Mouse (Mus musculus): Measurements from ENCODE around the gene Fam184a.
"Not testable (repeated sequence)": the region's sequence is repeated elsewhere in the genome, so short reads cannot be mapped to it uniquely, and the experiment has no call there.

The Fam184a gene

DNA sequence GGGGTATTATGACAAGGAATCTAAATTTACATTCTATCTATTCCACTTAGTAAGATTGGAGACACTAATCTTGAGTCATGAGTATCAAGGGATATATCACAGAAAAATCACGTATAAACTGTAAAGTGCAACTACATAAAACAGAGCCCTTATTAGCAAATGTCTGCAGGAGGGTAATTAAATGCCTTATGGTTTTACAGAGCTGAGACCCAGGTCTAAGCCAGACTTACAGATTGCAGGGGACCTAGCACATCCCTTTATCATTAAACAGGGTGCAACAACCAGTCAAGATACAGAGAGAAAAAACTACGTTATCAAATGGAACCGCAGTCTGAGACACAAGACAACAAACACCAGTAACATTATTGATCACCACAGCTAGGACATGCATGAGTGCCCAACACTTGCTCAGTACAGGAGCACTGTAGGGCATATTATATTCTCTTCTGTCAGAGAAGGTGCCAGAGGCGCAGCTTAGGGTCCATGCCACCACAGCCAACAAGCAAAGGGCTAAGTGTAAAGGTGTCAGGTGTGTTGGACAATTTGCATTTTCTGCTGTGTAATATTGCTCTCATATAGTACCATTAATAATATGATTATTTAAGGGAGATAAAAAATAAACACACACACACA lies 61.9 kb downstream of the Fam184a start:
- no peak for DNase-seq

- DNase-seq: no peak
These were observed 62.4 kb downstream of the Fam184a start for GRCm38 (mm10) chr10:53688533-53688932.

DNA sequence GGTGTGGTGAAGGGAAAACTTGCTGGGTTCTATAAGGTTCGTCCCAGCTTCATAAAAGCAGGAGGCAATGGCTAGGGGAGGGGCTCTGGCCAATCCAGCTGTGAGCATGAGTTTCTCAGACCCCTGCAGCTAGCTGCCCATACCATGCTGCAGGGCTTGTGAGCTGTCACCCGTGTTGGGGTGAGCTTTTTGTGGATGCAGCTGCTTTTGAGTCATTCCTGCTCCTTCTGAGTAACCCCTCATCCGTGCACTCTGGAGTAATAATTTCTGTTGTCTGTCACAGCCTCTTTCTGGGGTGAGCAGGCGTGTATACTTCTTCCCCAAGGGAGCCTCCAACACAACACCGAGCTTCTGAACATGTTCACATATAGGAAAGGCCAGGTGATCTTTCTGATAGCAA lies 63.0 kb downstream of the Fam184a start:
- no peak for DNase-seq

DNA sequence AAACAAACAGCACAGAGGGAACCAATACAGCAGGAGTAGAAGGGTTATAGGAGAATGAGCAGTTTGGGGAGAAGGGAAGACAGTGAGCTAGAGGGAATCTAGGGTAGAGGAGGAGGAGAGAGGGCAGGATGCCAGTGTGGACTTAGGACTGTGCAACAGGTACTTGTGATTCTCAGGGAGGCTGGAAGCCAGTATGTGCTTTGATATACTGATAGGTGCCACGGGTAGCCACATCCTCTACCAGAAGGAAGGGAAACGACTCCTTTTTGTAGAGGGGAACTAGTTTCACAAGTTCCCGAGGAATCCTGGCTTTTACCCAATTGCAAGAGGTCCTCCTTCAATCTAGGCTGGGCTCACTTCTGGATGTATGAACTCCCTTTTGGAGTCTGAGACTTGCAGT lies 65.1 kb downstream of the Fam184a start:
- no peak for DNase-seq

GRCm38 (mm10) chr10:53683226-53683625 lies 67.7 kb downstream of the Fam184a start:
- peak; percentile 12 to 37 for DNase-seq

- no peak for DNase-seq
These were observed 71.0 kb downstream of the Fam184a start for GRCm38 (mm10) chr10:53679690-53680557.

GRCm38 (mm10) chr10:53661788-53662187 lies 89.1 kb downstream of the Fam184a start:
- DNase-seq: no peak

DNA sequence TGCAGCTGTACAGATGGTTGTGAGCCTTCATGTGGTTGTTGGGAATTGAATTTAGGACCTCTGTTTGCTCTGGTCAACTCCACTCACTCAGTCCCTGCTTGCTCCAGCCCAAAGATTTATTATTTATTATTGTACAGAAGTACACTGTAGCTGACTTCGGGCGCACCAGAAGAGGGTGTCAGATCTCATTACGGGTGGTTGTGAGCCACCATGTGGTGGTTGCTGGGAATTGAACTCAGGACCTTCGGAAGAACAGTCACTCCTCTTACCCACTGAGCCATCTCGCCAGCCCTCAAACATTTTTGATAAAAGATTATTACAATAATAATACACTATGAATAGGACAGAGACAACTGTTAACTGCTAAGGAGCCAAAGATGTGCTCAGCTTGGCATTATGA lies 96.7 kb downstream of the Fam184a start:
- DNase-seq: not testable (repeated sequence)

DNA sequence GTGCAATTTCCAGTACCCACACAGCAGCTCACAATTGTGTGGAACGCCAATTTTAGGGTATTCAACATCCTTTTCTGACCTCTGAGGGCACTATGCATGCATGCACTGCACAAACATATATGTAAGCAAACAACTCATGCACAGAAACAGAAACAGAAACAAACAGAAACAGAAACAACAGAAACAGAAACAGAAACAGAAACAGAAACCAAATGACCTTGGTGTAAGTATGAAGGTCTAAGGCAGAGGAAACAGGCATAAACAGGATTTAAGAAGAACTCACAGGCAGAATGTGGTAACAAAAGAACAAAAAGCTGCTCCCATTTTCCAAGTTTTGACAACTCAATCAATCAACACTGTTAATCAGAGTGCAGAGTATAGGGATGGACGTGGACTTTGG lies 100.2 kb downstream of the Fam184a start:
- no peak for DNase-seq

DNA sequence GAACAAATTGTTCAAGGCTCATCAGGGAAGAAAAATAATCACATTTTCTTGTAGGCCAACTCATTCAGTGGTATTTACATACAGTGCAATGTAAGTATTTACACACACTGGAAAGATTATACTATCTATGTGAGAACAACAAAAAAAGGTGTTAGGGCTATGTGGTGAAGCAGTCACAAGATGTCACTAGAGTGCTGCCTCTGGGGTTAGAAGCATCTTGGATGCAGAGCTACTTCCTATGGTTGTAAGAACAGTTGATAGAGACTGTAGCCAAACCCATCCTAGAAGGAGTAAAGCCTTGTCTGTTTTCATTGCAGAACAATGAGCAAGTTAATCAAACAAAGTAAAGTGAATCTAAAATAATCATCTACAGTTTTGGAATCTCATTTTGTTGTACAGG lies 109.4 kb downstream of the Fam184a start:
- peak in 1 of 2 experiments; percentile 27 for DNase-seq

- no peak for DNase-seq
These were observed 115.5 kb downstream of the Fam184a start for GRCm38 (mm10) chr10:53635246-53635971.

DNA sequence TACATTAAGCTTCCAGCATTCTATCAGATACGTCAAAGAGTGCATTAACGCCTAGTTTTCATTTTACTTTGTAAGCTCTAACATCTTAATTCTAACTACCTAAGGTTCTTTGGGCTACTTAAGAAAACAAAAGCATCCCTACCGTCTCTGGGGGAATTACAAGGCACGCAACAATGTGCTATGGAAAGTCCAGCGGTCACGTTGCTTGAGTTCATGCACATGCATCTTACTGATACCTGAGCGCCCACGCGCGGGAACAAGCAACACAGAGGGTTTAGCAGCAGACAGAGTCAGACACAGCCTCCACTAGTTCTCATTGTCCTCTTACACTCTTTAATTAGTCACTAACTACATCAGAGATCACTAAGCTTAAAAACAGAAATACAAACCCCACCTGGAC lies 116.8 kb downstream of the Fam184a start:
- DNase-seq: no peak

- DNase-seq: not testable (repeated sequence)
These were observed 120.6 kb downstream of the Fam184a start, which contains the start of gene Mcm9 for GRCm38 (mm10) chr10:53630339-53630738. Gene Mcm9 (minus strand): TSS chr10:53630439.

- DNase-seq: peak; percentile 97 to 98
These were observed 121.0 kb downstream of the Fam184a start for GRCm38 (mm10) chr10:53629918-53630250.

GRCm38 (mm10) chr10:53629247-53629917 lies 121.5 kb downstream of the Fam184a start:
- DNase-seq: peak; percentile 92 to 93

GRCm38 (mm10) chr10:53615850-53616616 lies 134.9 kb downstream of the Fam184a start:
- DNase-seq: no peak

DNA sequence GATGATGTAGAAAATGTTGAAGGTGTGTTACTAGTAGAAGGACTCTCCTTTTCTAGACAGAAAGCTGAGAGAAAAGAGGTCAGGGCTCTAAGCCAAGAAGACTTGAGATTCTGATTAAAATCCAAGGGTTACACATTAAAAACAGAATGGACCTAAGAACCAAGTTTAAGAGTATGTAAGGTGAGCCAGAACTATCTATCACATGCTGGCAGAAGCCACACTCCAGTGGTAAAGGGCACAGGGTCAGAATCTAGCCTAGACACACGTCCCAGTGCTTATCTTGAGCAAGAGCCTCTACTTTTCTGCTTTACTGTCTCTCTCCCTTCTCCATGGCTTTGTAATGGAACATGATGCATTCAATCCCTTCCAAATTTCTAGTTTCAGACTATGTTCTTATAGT lies 137.0 kb downstream of the Fam184a start:
- DNase-seq: no peak

GRCm38 (mm10) chr10:53612172-53612571 lies 138.8 kb downstream of the Fam184a start:
- no peak for DNase-seq

DNA sequence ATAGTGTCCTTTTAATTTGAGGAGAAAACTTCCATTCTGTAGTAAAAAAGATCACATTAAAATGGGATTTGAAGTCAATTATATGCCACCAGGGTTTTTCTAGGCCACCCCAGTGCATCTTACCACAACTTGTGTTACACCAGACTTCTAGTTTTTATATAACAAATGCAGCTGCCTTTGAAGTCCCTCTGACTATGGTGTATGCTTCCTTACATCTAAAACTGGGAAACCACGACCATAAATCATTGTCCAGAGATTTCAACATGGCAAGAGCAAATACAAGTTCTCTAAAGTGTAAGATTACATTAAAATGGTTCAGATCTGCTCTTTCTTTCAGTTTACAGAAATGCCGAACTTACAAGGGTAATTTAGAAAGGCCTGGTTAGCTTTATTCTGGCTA lies 142.6 kb downstream of the Fam184a start:
- DNase-seq: no peak

DNA sequence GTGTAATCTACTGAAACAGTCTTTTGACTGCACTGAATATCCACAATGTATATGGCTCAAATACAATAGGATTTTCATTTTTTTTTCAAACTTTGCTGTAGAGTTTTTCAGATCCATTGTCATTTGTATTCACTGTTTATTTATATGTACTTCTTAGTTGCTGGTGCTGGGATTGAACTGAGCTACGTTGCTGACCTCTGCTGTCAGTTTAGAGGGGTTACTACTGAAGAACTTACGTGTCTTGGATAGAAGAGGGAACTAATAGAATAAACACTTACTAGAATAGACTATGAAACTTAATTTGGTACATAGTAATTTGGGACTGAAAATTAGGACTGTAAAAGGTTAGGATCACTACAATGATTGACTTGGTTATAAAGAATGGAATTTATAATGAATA lies 145.6 kb downstream of the Fam184a start:
- DNase-seq: no peak

DNA sequence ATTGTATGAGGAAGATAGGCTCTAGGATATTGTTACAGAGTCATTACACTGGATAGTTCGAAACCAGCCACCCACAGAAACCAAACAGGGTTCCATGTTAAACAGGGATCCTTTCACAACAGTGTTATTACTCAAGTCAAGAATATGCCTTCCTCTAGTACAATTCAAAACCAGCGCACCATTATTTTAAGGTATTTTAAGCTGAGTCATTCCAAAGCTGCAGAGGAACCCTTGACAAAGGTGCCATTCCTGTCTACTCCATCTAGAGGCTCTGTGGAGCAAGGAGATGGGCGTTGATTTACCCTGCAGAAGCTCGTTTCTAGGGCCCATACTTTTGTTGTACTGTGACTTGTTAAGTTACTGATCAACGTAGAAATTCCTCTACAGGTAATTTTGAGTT lies 152.1 kb downstream of the Fam184a start:
- DNase-seq: no peak
